Mouse (Mus musculus): Measurements from ENCODE around the gene Atrip. TPM values are rescaled to one million over a fixed set of nuclear protein-coding genes. Genes with fewer than 3 reads are reported as not detected.

Atrip gene
- polyA plus RNA-seq, 1 experiment from 2014 or later: 18.6 TPM

DNA sequence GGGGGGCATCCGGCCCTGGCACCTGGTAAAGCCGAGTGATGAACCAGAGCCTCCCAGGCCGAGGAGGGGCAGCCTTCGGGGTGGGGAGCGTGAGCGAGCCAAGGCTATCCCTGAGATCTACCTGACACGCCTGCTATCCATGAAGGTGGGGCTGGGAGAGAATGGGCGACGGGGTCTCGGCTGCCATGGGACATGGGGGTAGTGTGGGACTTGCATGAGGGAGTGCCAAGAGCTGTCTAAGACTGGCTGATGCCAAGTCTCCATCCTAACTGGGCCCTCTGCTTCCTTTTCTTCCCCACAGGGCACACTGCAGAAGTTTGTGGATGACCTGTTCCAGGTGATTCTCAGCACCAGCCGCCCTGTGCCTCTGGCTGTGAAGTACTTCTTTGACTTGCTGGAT is 40.4 kb upstream of the Atrip start:
- Histone ChIP-seq H3K27me3 (ENCODE audit: control insufficient read depth, insufficient read depth, low read length) (no peaks in the 10 kb centered on the region), H3K36me3 (ENCODE audit: control insufficient read depth, insufficient read depth, low read length) (peaks cover 59% of the 10 kb centered on the region), H3K9me3 (replicated peaks; ENCODE audit: control insufficient read depth, low read length) (no peaks in the 10 kb centered on the region), H3K4me1 (ENCODE audit: control insufficient read depth, insufficient read depth, low read length) (no peaks in the 10 kb centered on the region), H3K9ac (ENCODE audit: low read depth, low read length) (no peak overlapping the region), H3K4me2 (no peak overlapping the region), H3K4me3 (ENCODE audit: low read depth, low read length) (no peak overlapping the region), H3K27ac (ENCODE audit: low read depth, low read length) (no peak overlapping the region)
- no peak for ATAC-seq (replicated peaks; ENCODE audit: insufficient number of reproducible peaks, low FRiP score, low TSS enrichment)
- WGBS (ENCODE audit: insufficient replicate concordance): 89% methylated on average over 11 of the region's 11 CpGs

DNA sequence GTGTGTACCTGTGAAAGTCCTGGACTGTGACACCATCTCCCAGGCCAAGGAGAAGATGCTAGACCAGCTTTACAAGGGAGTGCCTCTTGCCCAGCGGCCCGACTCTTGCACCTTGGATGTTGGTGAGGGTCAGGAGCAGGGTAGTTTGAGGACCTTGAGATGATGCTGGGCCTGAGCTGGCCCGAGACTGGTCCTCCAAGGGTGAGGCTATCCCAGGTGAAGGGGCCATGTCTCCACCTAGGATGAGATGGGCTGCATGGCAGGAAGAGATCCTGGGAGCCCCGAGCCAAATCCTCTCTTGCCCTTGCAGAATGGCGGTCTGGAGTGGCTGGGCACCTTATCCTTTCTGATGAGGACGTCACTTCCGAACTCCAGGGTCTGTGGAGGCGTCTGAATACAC is 39.4 kb upstream of the Atrip start:
- Histone ChIP-seq H3K27ac (ENCODE audit: low read depth, low read length) (no peak overlapping the region), H3K9ac (ENCODE audit: low read depth, low read length) (no peak overlapping the region), H3K4me3 (ENCODE audit: low read depth, low read length) (no peak overlapping the region), H3K9me3 (replicated peaks; ENCODE audit: control insufficient read depth, low read length) (no peaks in the 10 kb centered on the region), H3K36me3 (ENCODE audit: control insufficient read depth, insufficient read depth, low read length) (peaks cover 68% of the 10 kb centered on the region), H3K4me1 (ENCODE audit: control insufficient read depth, insufficient read depth, low read length) (no peaks in the 10 kb centered on the region), H3K4me2 (no peak overlapping the region), H3K27me3 (ENCODE audit: control insufficient read depth, insufficient read depth, low read length) (no peaks in the 10 kb centered on the region)
- 87% methylated on average over 8 of the region's 8 CpGs for WGBS (ENCODE audit: insufficient replicate concordance)
- ATAC-seq (replicated peaks; ENCODE audit: insufficient number of reproducible peaks, low FRiP score, low TSS enrichment): no peak

DNA sequence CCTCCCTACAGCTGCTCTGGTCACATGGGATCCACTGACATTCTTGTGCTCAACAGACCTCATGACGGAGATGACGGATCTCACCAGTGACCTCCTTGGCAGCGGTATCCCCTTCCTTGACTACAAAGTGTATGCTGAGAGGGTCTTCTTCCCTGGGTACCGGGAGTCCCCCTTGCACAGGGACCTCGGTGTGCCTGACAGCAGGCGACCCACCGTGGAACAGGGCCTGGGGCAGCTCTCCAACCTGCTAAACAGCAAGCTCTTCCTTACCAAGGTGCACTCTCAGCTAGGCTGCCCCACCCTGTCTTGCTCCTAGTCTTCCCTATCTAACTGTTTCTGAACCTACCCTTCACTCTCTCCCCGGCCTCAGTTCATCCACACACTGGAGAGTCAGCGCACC is 37.7 kb upstream of the Atrip start:
- Histone ChIP-seq H3K9me3 (replicated peaks; ENCODE audit: control insufficient read depth, low read length) (no peaks in the 10 kb centered on the region), H3K27me3 (ENCODE audit: control insufficient read depth, insufficient read depth, low read length) (no peaks in the 10 kb centered on the region), H3K4me1 (ENCODE audit: control insufficient read depth, insufficient read depth, low read length) (no peaks in the 10 kb centered on the region), H3K27ac (ENCODE audit: low read depth, low read length) (no peak overlapping the region), H3K4me2 (no peak overlapping the region), H3K36me3 (ENCODE audit: control insufficient read depth, insufficient read depth, low read length) (peaks cover 55% of the 10 kb centered on the region), H3K4me3 (ENCODE audit: low read depth, low read length) (no peak overlapping the region), H3K9ac (ENCODE audit: low read depth, low read length) (no peak overlapping the region)
- ATAC-seq (replicated peaks; ENCODE audit: insufficient number of reproducible peaks, low FRiP score, low TSS enrichment): no peak
- WGBS (ENCODE audit: insufficient replicate concordance): 81% methylated on average over 9 of the region's 9 CpGs

DNA sequence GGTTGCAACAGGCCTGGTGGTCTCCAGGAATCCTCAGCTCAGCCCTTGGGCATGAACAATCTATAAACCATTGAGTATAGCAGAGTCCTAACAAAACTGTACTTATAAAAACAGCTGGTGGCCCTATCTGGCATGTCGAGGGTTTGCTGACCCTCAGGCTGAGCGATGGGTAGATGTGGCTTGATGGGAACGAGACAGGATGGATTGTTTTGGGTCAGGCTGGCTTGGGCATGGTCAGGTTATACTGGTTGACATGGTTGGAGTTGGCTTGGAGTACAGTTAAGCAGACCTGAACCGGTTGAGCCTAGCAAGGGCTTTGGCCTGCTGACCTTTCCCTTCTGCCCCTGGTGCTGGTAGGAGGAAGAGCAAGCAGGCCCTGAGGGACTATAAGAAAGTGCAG is 37.2 kb upstream of the Atrip start:
- H3K4me1 ChIP-seq (ENCODE audit: control insufficient read depth, insufficient read depth, low read length): no peaks in the 10 kb centered on the region
- H3K27ac ChIP-seq (ENCODE audit: low read depth, low read length): no peak overlapping the region
- H3K36me3 ChIP-seq (ENCODE audit: control insufficient read depth, insufficient read depth, low read length): peaks cover 56% of the 10 kb centered on the region
- no peak overlapping the region for H3K4me3 ChIP-seq (ENCODE audit: low read depth, low read length)
- no peaks in the 10 kb centered on the region for H3K9me3 ChIP-seq (replicated peaks; ENCODE audit: control insufficient read depth, low read length)
- no peak for ATAC-seq (replicated peaks; ENCODE audit: insufficient number of reproducible peaks, low FRiP score, low TSS enrichment)
- no peak overlapping the region for H3K4me2 ChIP-seq
- H3K9ac ChIP-seq (ENCODE audit: low read depth, low read length): no peak overlapping the region
- H3K27me3 ChIP-seq (ENCODE audit: control insufficient read depth, insufficient read depth, low read length): no peaks in the 10 kb centered on the region
- 75% methylated on average over 4 of the region's 4 CpGs for WGBS (ENCODE audit: insufficient replicate concordance)

DNA sequence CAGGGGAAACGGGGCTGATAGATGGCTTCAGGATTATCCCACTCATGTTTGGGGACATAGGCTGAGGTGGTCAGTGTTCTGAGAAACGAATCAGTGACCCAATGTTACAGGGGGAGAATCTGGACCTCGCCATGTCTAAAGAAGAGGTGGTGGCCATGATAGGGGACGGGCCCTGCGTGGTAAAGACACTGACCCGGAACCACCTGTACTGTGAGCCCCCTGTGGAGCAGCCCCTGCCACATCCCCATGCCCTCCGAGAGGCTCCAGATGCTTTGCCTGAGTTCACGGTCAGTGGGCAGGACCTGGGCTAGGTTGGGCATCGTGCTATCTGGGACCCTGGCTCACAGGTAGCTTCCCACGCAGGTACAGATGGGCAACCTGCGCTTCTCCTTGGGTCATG is 36.3 kb upstream of the Atrip start:
- no peak overlapping the region for H3K27ac ChIP-seq (ENCODE audit: low read depth, low read length)
- H3K9me3 ChIP-seq (replicated peaks; ENCODE audit: control insufficient read depth, low read length): no peaks in the 10 kb centered on the region
- H3K4me1 ChIP-seq (ENCODE audit: control insufficient read depth, insufficient read depth, low read length): no peaks in the 10 kb centered on the region; the same call in 1 of the 2 replicates
- H3K36me3 ChIP-seq (ENCODE audit: control insufficient read depth, insufficient read depth, low read length): peaks cover 54% of the 10 kb centered on the region
- H3K4me3 ChIP-seq (ENCODE audit: low read depth, low read length): no peak overlapping the region
- no peak overlapping the region for H3K9ac ChIP-seq (ENCODE audit: low read depth, low read length)
- no peak overlapping the region for H3K4me2 ChIP-seq
- WGBS (ENCODE audit: insufficient replicate concordance): 90% methylated on average over 11 of the region's 11 CpGs
- no peak for ATAC-seq (replicated peaks; ENCODE audit: insufficient number of reproducible peaks, low FRiP score, low TSS enrichment)
- H3K27me3 ChIP-seq (ENCODE audit: control insufficient read depth, insufficient read depth, low read length): no peaks in the 10 kb centered on the region

DNA sequence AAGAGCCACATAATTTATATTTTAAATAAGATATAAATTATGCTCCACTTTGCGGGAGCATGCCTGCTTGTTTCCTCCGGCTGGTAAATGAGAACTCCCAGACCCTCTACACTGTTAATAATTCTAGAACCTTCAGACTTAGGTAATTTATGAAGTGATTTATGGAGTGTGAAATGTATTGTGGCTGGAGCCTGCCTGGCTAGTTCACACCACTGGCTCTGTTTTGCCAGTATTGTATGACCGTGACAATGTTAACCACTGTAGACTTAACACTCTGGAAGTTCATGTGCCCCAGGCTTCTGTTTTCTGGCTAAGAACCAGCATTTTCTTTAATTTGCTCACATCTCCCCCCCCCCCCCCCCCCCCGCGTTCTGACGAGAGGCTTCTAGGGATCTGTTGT is 33.4 kb upstream of the Atrip start:
- H3K4me1 ChIP-seq (ENCODE audit: control insufficient read depth, insufficient read depth, low read length): peaks cover 10% of the 10 kb centered on the region
- no peaks in the 10 kb centered on the region for H3K27me3 ChIP-seq (ENCODE audit: control insufficient read depth, insufficient read depth, low read length)
- no peak overlapping the region for H3K9ac ChIP-seq (ENCODE audit: low read depth, low read length)
- 74% methylated on average over 5 of the region's 6 CpGs for WGBS (ENCODE audit: insufficient replicate concordance)
- no peaks in the 10 kb centered on the region for H3K9me3 ChIP-seq (replicated peaks; ENCODE audit: control insufficient read depth, low read length)
- H3K4me3 ChIP-seq (ENCODE audit: low read depth, low read length): no peak overlapping the region
- H3K4me2 ChIP-seq: no peak overlapping the region
- ATAC-seq (replicated peaks; ENCODE audit: insufficient number of reproducible peaks, low FRiP score, low TSS enrichment): no peak
- H3K27ac ChIP-seq (ENCODE audit: low read depth, low read length): no peak overlapping the region
- peaks cover 39% of the 10 kb centered on the region for H3K36me3 ChIP-seq (ENCODE audit: control insufficient read depth, insufficient read depth, low read length)

DNA sequence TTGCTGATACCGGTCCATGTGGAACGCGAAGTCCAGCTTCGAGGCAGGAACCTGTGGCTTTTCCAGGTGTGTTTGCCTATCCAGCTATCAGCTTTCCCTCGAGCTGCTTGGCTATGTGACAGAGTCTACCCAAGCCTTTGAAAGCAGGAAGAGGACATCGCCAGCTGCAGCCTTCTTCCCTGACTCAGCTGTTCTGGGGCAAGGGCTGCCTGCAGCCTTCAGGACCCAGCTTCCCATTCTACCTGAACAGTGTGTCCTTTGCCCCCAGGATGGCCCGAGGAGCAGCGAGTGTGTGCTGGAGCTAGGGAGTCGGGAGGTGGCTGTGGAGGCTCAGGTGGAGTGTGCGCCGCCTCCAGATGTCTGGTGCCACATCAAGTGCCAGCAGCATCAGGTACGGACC is 31.7 kb upstream of the Atrip start:
- no peaks in the 10 kb centered on the region for H3K27me3 ChIP-seq (ENCODE audit: control insufficient read depth, insufficient read depth, low read length)
- H3K4me2 ChIP-seq: no peak overlapping the region
- no peaks in the 10 kb centered on the region for H3K9me3 ChIP-seq (replicated peaks; ENCODE audit: control insufficient read depth, low read length)
- no peak overlapping the region for H3K27ac ChIP-seq (ENCODE audit: low read depth, low read length)
- H3K4me3 ChIP-seq (ENCODE audit: low read depth, low read length): no peak overlapping the region
- H3K4me1 ChIP-seq (ENCODE audit: control insufficient read depth, insufficient read depth, low read length): peaks cover 10% of the 10 kb centered on the region
- no peak for ATAC-seq (replicated peaks; ENCODE audit: insufficient number of reproducible peaks, low FRiP score, low TSS enrichment)
- peaks cover 34% of the 10 kb centered on the region for H3K36me3 ChIP-seq (ENCODE audit: control insufficient read depth, insufficient read depth, low read length)
- WGBS (ENCODE audit: insufficient replicate concordance): 89% methylated on average over 12 of the region's 12 CpGs
- no peak overlapping the region for H3K9ac ChIP-seq (ENCODE audit: low read depth, low read length)

DNA sequence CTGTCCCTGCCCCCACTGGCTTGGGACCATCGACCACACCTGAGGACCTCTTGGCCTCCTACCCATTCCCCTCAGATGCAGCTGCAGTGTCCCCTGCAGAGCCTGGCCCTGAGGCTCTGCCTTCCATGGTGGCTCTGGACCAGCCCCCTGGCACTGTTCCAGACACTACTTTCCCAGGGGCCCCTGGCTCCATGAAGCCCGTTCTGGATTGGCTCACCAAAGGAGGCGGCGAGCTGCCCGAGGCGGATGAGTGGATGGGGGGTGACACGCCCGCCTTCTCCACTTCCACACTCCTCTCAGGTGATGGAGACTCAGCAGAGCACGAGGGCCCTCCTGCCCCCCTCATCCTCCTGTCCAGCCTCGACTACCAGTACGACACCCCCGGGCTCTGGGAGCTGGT is 31.1 kb upstream of the Atrip start:
- H3K4me3 ChIP-seq (ENCODE audit: low read depth, low read length): no peak overlapping the region
- ATAC-seq (replicated peaks; ENCODE audit: insufficient number of reproducible peaks, low FRiP score, low TSS enrichment): no peak
- H3K9ac ChIP-seq (ENCODE audit: low read depth, low read length): no peak overlapping the region
- WGBS (ENCODE audit: insufficient replicate concordance): 76% methylated on average over 12 of the region's 12 CpGs
- peaks cover 10% of the 10 kb centered on the region for H3K4me1 ChIP-seq (ENCODE audit: control insufficient read depth, insufficient read depth, low read length)
- no peaks in the 10 kb centered on the region for H3K27me3 ChIP-seq (ENCODE audit: control insufficient read depth, insufficient read depth, low read length)
- no peak overlapping the region for H3K27ac ChIP-seq (ENCODE audit: low read depth, low read length)
- no peak overlapping the region for H3K4me2 ChIP-seq
- H3K9me3 ChIP-seq (replicated peaks; ENCODE audit: control insufficient read depth, low read length): no peaks in the 10 kb centered on the region
- peaks cover 32% of the 10 kb centered on the region for H3K36me3 ChIP-seq (ENCODE audit: control insufficient read depth, insufficient read depth, low read length)

DNA sequence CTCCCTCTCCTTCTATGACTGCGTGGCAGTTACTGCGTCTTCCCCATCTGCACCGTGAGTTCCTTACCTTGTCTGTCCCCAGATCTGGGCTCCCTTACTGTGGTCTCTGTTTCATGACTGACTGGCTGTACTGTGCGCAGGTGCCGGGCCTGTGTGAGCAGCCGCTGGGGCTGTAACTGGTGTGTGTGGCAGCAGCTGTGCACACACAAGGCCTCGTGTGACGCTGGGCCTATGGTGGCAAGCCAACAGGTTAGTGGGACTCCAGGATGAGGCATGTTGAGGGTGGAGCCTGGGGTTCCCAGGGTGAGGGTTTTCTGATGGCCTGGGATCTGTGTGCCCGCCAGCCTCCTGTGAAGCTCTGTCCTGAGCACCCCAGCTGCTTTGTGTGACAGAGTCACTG is 30.2 kb upstream of the Atrip start:
- H3K27me3 ChIP-seq (ENCODE audit: control insufficient read depth, insufficient read depth, low read length): no peaks in the 10 kb centered on the region
- peaks cover 18% of the 10 kb centered on the region for H3K4me1 ChIP-seq (ENCODE audit: control insufficient read depth, insufficient read depth, low read length)
- no peak overlapping the region for H3K4me2 ChIP-seq
- H3K9ac ChIP-seq (ENCODE audit: low read depth, low read length): no peak overlapping the region
- no peak overlapping the region for H3K27ac ChIP-seq (ENCODE audit: low read depth, low read length)
- 90% methylated on average over 9 of the region's 9 CpGs for WGBS (ENCODE audit: insufficient replicate concordance)
- ATAC-seq (replicated peaks; ENCODE audit: insufficient number of reproducible peaks, low FRiP score, low TSS enrichment): no peak
- no peak overlapping the region for H3K4me3 ChIP-seq (ENCODE audit: low read depth, low read length)
- H3K36me3 ChIP-seq (ENCODE audit: control insufficient read depth, insufficient read depth, low read length): peaks cover 25% of the 10 kb centered on the region
- no peaks in the 10 kb centered on the region for H3K9me3 ChIP-seq (replicated peaks; ENCODE audit: control insufficient read depth, low read length)

Data from heart, embryonic 11.5 days (tissue).